Mouse (Mus musculus) intestine, postnatal 0 days (tissue): ENCODE measurements at regions not wholly inside any gene's neighbourhood (a gene's known extent, or its start where the extent isn't known, plus 50 kb on each side); places are given as distances from the start of the nearest gene placed in this dataset.

Experiments
- ATAC-seq: fragments of 200-750 bp; cut with Nextera tagmentation; 2 replicates; pipeline ENCODE4 v1.8.0; 2017; ENCODE audit warnings: mild to moderate bottlenecking, moderate TSS enrichment, moderate library complexity
- H3K27ac ChIP-seq: fragments of 300-500 bp; sonication (generic); 2 replicates; pipeline ENCODE4 v1.5.1; 2014; ENCODE audit warnings: mild to moderate bottlenecking, low read depth, low read length, moderate library complexity
- H3K27me3 ChIP-seq: fragments of 300-500 bp; sonication (generic); replicated peaks from 2 replicates; pipeline ENCODE4 v1.6.1; 2014; ENCODE audit warnings: low read length, mixed read lengths; ENCODE audit not compliant: control insufficient read depth, insufficient read depth
- H3K36me3 ChIP-seq: fragments of 300-500 bp; sonication (generic); 2 replicates; pipeline ENCODE4 v1.6.1; 2014; ENCODE audit warnings: mild to moderate bottlenecking, moderate library complexity; ENCODE audit not compliant: control insufficient read depth, insufficient read depth
- H3K4me1 ChIP-seq: fragments of 300-500 bp; sonication (generic); replicated peaks from 2 replicates; pipeline ENCODE4 v1.6.1; 2014; ENCODE audit warnings: antibody characterized with exemption, low read length, mixed read lengths; ENCODE audit not compliant: control insufficient read depth, insufficient read depth
- H3K4me2 ChIP-seq: fragments of 300-500 bp; sonication (generic); replicated peaks from 2 replicates; pipeline ENCODE4 v1.6.1; 2014; ENCODE audit warnings: low read depth, mild to moderate bottlenecking, moderate library complexity
- H3K4me3 ChIP-seq: fragments of 300-500 bp; sonication (generic); 2 replicates; pipeline ENCODE4 v1.5.1; 2014; ENCODE audit warnings: low read depth, low read length
- H3K9ac ChIP-seq: fragments of 300-500 bp; sonication (generic); 2 replicates; pipeline ENCODE4 v1.6.1; 2014; ENCODE audit warnings: mild to moderate bottlenecking, low read depth, low read length
- H3K9me3 ChIP-seq: fragments of 300-500 bp; sonication (generic); 2 replicates; pipeline ENCODE4 v1.6.1; 2016; ENCODE audit warnings: mixed run types; ENCODE audit not compliant: control insufficient read depth
- CTCF ChIP-seq: sonication (generic); IDR thresholded peaks from 2 replicates; pipeline ENCODE4 v1.5.1; 2016; ENCODE audit warnings: low read depth, mild to moderate bottlenecking, control low read depth, antibody characterized with exemption, moderate library complexity
- WGBS: fragments of 180-500 bp; shearing (Covaris S2); extraction: QIAGEN DNeasy Blood & Tissue Kit; methylation state at CpG from one replicate; pipeline ENCODE4 v1.1.7; 2014; 5-methylcytosine and 5-hydroxymethylcytosine counted together

DNA sequence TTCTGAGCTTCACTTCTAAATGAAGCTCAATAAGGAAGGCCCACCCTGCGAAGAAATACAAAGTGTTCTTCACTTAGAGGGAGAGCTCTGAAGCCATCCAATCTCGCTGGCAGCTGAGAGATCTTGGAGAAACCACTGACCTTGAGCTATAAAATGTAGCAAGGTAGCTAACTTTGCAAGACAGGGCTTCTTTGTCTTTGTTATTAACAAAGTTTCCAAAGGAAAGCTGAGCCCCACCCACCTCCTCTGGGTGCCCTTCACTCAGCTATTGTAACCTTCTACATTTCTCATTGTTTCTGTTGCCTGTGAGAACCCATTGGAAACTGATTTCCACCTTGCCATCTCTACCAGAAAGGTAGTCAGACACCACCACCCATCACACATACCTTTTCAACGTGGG lies 57.2 kb upstream of the Usp9x start:
- H3K27ac ChIP-seq = no peak overlapping the region
- H3K4me2 ChIP-seq = no peak overlapping the region
- no peaks in the 10 kb centered on the region for H3K9me3 ChIP-seq
- H3K27me3 ChIP-seq = no peaks in the 10 kb centered on the region
- H3K36me3 ChIP-seq = no peaks in the 10 kb centered on the region
- H3K4me1 ChIP-seq = no peaks in the 10 kb centered on the region
- WGBS = 57% methylated on average over 3 of the region's 3 CpGs
- TF ChIP-seq CTCF = no peak
- ATAC-seq = no peak
- no peak overlapping the region for H3K4me3 ChIP-seq
- H3K9ac ChIP-seq = no peak overlapping the region

DNA sequence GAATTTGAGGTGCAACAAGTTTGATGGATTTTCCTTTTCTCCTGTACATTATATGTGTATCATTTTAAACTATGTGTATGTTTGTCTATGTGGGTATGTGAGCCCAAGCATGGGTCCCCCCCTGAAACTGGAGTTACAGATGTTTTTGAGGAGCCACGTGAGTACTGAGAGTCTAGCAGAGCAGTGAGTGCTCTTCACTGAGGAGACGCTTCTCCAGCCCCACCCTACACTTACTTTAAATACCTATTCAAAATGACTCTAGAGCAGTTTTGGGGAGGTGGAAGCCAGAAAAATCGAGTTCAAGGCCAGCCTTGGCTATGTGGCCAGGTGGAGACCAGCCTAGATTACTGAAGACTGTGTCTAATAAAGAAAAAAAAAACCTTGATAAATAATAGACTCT lies 58.2 kb upstream of the Usp9x start:
- TF ChIP-seq CTCF = no peak
- no peak for ATAC-seq
- H3K4me3 ChIP-seq = no peak overlapping the region
- H3K27ac ChIP-seq = no peak overlapping the region
- H3K4me2 ChIP-seq = no peak overlapping the region
- H3K36me3 ChIP-seq = no peaks in the 10 kb centered on the region
- H3K9me3 ChIP-seq = no peaks in the 10 kb centered on the region
- no peak overlapping the region for H3K9ac ChIP-seq
- WGBS = 67% methylated on average over 3 of the region's 3 CpGs
- no peaks in the 10 kb centered on the region for H3K4me1 ChIP-seq
- H3K27me3 ChIP-seq = no peaks in the 10 kb centered on the region

DNA sequence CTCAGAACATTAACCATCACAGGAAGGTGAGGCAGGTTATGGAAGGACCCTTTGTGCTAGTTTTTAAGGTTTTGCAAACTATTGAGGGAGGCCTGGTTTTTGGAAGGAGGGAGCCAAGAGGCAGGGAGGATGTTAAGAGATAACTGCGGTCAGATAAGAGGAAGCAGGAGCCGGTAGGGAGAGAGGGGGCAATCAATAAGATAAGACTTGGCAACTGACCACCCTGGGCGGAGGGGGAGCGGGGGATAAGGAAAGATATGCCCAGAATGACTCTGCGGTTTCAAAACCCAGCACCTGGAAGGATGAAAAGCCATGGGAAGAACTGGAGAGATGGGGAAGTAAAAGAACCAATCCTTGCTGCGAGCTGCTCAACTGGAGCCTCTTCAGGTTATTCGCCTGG lies 80.5 kb upstream of the Usp9x start:
- no peaks in the 10 kb centered on the region for H3K36me3 ChIP-seq
- H3K9me3 ChIP-seq = no peaks in the 10 kb centered on the region
- no peak overlapping the region for H3K4me2 ChIP-seq
- WGBS = 51% methylated on average over 7 of the region's 7 CpGs
- ATAC-seq = no peak
- H3K27me3 ChIP-seq = no peaks in the 10 kb centered on the region
- no peak overlapping the region for H3K27ac ChIP-seq
- H3K9ac ChIP-seq = no peak overlapping the region
- no peak overlapping the region for H3K4me3 ChIP-seq
- TF ChIP-seq CTCF = no peak
- H3K4me1 ChIP-seq = no peaks in the 10 kb centered on the region

DNA sequence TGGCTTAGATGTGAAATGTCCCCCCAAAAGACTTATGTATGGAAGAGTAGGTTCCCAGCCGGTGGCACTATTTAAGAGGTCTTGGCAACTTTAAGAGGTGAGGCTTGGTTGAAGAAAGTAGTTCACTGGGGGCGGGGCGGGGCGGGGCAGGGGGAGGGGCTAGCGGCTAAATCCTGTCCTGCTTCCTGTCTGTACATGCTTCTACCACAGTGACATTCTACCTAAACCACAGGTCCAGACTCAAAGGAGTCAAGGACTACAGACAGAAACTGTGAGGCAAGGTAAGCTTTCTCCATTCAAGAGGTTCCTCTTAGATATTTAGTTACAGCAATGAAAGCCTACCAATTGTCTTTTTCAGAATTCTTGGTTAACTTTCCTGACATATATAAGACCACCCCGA lies 93.6 kb upstream of the Usp9x start:
- Histone ChIP-seq H3K9me3 (no peaks in the 10 kb centered on the region), H3K4me2 (no peak overlapping the region), H3K27me3 (no peaks in the 10 kb centered on the region), H3K4me1 (no peaks in the 10 kb centered on the region), H3K27ac (no peak overlapping the region), H3K9ac (no peak overlapping the region), H3K4me3 (no peak overlapping the region), H3K36me3 (no peaks in the 10 kb centered on the region)
- no peak for TF ChIP-seq CTCF
- WGBS = 63% methylated on average over 6 of the region's 6 CpGs
- no peak for ATAC-seq

DNA sequence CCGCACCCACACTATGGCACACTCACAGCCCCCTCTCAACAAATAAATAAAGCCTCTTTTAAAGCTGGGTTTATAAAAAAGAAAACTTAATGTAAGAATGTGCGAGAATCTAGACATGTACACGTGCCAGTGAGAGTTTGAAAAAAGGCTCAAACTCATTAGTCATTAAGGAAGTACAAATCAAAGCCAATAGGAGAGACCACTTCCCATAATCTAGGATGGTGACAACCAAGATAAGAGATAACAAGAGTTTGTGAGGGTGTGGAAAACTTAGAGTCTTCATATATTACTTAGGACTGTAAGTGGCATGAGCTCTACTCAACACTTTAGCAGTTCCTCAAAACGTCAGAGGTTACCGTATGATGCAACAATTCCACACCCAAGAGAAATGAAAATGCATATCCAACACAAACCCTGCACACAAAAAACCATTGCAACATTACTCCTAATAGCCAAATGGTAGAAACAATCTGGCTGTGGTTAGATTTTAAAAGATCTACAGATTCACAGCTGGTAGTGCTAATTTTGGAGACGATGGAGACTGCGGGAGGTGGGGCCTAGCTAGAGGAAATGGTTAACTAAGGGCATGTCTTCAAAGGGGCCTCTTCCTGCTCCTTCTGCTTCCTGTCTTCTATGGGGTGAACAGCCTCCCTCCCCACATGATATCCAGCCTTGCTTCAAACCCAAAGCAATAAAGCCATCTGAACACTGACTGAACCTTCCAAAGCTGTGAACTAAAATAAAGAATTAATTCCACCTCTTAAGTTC lies 102.1 kb upstream of the Usp9x start:
- TF ChIP-seq CTCF = no peak
- H3K9me3 ChIP-seq = no peaks in the 10 kb centered on the region
- no peaks in the 10 kb centered on the region for H3K36me3 ChIP-seq
- H3K27me3 ChIP-seq = no peaks in the 10 kb centered on the region
- no peak overlapping the region for H3K4me2 ChIP-seq
- WGBS = 84% methylated on average over 7 of the region's 7 CpGs
- H3K4me3 ChIP-seq = no peak overlapping the region
- ATAC-seq = no peak
- no peaks in the 10 kb centered on the region for H3K4me1 ChIP-seq
- no peak overlapping the region for H3K27ac ChIP-seq
- no peak overlapping the region for H3K9ac ChIP-seq

DNA sequence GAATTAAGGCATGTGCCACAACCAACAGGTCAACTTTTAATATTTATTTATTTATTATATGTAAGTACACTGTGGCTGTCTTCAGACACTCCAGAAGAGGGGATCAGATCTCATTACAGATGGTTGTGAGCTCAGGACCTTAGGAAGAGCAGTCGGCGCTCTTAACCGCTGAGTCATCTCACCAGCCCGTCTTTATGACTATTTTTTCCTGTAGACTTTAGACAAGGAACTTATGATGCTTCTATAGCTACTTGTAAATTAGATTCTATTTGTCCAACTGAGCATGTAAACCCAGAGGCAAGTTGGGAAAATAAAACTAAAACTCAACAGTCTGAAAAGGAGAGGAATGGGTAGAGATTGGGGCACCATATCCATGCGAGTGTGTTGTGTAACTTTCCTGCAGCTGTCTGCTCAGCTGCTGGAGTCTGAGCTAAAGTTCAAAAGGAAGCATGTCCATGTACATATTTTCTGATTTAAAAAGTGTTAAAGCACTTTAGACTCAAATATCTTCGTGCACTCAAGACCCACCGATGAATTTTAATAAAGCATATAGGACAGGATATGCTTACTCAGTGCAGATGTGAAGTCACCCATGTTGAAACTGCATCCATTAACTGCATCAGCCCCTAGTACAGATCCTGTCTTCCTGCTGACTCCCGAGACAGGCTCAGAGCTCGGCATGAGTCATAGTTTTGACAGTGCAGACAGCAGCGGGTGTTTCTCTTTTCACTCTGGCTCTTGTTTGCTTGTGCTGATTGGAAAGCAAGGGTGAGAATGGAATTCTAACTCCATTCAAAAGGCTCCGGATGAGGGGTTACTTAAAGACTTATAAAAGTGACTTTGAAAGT lies 111.6 kb upstream of the Usp9x start:
- WGBS = 53% methylated on average over 11 of the region's 11 CpGs
- Histone ChIP-seq H3K4me3 (no peak overlapping the region), H3K4me2 (0 out of 2 replicates have a peak overlapping the region, but pooled peaks have one; percentile 24), H3K27me3 (no peaks in the 10 kb centered on the region), H3K4me1 (no peaks in the 10 kb centered on the region), H3K36me3 (no peaks in the 10 kb centered on the region), H3K27ac (peak overlapping the region; percentile 28; the same call in 1 of the 2 replicates), H3K9ac (no peak overlapping the region), H3K9me3 (no peaks in the 10 kb centered on the region)
- ATAC-seq = peak; percentile 77
- TF ChIP-seq CTCF = no peak
